Mouse (Mus musculus) heart, embryonic 16.5 days (tissue): ENCODE measurements around the gene Nt5dc3. TPM values are rescaled to one million over a fixed set of nuclear protein-coding genes. Genes with fewer than 3 reads are reported as not detected.
A peak's percentile ranks its signal among the peaks of the same experiment; 100 is the strongest.

Experiments
- ATAC-seq: fragments of 200-750 bp; cut with Nextera tagmentation; replicated peaks from 2 replicates; pipeline ENCODE4 v1.8.0; 2017; ENCODE audit warnings: moderate number of reproducible peaks; ENCODE audit not compliant: insufficient read depth, low FRiP score; ENCODE audit errors: extremely low read depth
- H3K27ac ChIP-seq: fragments of 300-500 bp; sonication (generic); 2 replicates; pipeline ENCODE4 v1.5.1; 2014; ENCODE audit warnings: mild to moderate bottlenecking, low read length, control low read depth, moderate library complexity
- H3K27me3 ChIP-seq: fragments of 300-500 bp; sonication (generic); 2 replicates; pipeline ENCODE4 v1.6.1; 2014; ENCODE audit warnings: low read length, mixed read lengths; ENCODE audit not compliant: control insufficient read depth, insufficient read depth
- H3K36me3 ChIP-seq: fragments of 300-500 bp; sonication (generic); 2 replicates; pipeline ENCODE4 v1.6.1; 2014; ENCODE audit not compliant: control insufficient read depth, insufficient read depth
- H3K4me1 ChIP-seq: fragments of 300-500 bp; sonication (generic); 2 replicates; pipeline ENCODE4 v1.6.1; 2014; ENCODE audit warnings: low read length, mixed read lengths; ENCODE audit not compliant: control insufficient read depth, insufficient read depth
- H3K4me2 ChIP-seq: fragments of 300-500 bp; sonication (generic); 2 replicates; pipeline ENCODE4 v1.6.1; 2014; ENCODE audit warnings: low read depth, mild to moderate bottlenecking, control low read depth, low read length
- H3K4me3 ChIP-seq: fragments of 300-500 bp; sonication (generic); 2 replicates; pipeline ENCODE4 v1.5.1; 2014; ENCODE audit warnings: mild to moderate bottlenecking, control low read depth, low read length
- H3K9ac ChIP-seq: fragments of 300-500 bp; sonication (generic); 2 replicates; pipeline ENCODE4 v1.6.1; 2014; ENCODE audit warnings: low read length, control low read depth
- H3K9me3 ChIP-seq: fragments of 300-500 bp; sonication (generic); replicated peaks from 2 replicates; pipeline ENCODE4 v1.6.1; 2016; ENCODE audit warnings: low read length; ENCODE audit not compliant: control insufficient read depth
- WGBS: fragments of 180-500 bp; shearing (Covaris S2); extraction: QIAGEN DNeasy Blood & Tissue Kit; methylation state at CpG from one replicate; pipeline ENCODE4 v1.1.7; 2014; 5-methylcytosine and 5-hydroxymethylcytosine counted together
- polyA plus RNA-seq: library from polyadenylated mRNA; unstranded; fragments of >200 nt; fragmentation: Nextera tagmentation; extraction: Ambion mirVana; gene quantifications from 2 replicates; pipeline ENCODE4 v1.2.1, GENCODE M21; 2015

The Nt5dc3 gene
- polyA plus RNA-seq, 1 experiment from 2014 or later = 4.8 TPM

GRCm38 (mm10) chr10:86842659-86843058 lies 63.9 kb downstream of the Nt5dc3 start:
- Histone ChIP-seq H3K4me3 (no peak overlapping the region), H3K36me3 (peaks cover 6% of the 10 kb centered on the region; the same call in 1 of the 2 replicates), H3K27ac (no peak overlapping the region), H3K27me3 (no peaks in the 10 kb centered on the region), H3K4me1 (no peaks in the 10 kb centered on the region), H3K9ac (no peak overlapping the region), H3K9me3 (no peaks in the 10 kb centered on the region), H3K4me2 (no peak overlapping the region)
- ATAC-seq = no peak
- 79% methylated on average over 5 of the region's 5 CpGs for WGBS

DNA sequence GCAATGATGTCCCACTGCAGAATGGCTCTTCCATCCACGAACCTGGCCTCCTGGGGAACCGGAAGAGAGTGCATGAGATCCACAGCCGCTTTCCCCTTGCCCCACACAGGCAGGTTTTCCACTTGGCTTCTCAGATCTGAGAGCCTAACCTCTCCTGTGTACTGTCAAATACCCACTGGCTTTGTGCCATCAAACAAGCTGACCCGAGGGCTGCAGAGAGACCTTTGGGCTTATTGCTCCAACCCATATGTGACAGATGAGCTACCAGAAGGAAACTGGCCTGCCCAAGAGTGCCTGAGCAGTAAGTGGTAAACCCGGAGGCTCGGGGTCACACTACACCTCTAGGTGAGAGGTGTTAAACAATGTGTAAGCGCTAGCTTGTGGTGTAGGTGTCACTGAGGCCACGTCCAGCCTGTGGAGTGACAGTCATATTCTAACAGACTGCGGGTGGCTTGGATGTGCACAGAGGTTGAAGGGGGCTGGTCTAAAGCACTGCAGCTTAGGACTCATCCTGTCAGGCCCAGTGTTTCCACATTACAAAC lies 68.2 kb downstream of the Nt5dc3 start:
- H3K27me3 ChIP-seq = no peaks in the 10 kb centered on the region
- no peak for ATAC-seq
- no peak overlapping the region for H3K27ac ChIP-seq
- no peaks in the 10 kb centered on the region for H3K9me3 ChIP-seq
- no peak overlapping the region for H3K4me2 ChIP-seq
- H3K4me3 ChIP-seq = no peak overlapping the region
- no peak overlapping the region for H3K9ac ChIP-seq
- peaks cover 10% of the 10 kb centered on the region for H3K4me1 ChIP-seq
- no peaks in the 10 kb centered on the region for H3K36me3 ChIP-seq
- 59% methylated on average over 9 of the region's 9 CpGs for WGBS

DNA sequence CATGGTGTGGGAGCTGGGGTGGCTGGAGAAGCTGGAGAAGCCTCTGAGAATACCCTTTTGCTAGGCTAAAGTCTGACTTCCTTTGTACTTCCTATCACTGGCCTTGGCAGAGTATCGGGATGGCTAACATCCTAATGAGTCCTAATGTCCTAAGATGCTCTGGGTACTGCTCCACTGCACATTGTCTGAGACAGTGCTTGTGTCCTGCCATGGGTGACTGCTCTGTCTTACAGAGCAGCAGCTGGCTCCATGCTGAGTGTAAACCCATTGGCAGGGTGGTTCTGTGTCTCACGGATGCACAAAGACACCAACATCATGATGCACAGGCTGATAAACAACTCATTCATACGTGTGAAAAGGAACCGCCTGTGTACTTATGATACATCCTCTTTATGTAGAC lies 70.3 kb downstream of the Nt5dc3 start:
- H3K4me2 ChIP-seq = no peak overlapping the region
- H3K36me3 ChIP-seq = no peaks in the 10 kb centered on the region
- no peaks in the 10 kb centered on the region for H3K27me3 ChIP-seq
- no peak overlapping the region for H3K27ac ChIP-seq
- H3K4me3 ChIP-seq = no peak overlapping the region
- ATAC-seq = no peak
- H3K9ac ChIP-seq = no peak overlapping the region
- peaks cover 10% of the 10 kb centered on the region for H3K4me1 ChIP-seq
- H3K9me3 ChIP-seq = no peaks in the 10 kb centered on the region
- 79% methylated on average over 4 of the region's 4 CpGs for WGBS

DNA sequence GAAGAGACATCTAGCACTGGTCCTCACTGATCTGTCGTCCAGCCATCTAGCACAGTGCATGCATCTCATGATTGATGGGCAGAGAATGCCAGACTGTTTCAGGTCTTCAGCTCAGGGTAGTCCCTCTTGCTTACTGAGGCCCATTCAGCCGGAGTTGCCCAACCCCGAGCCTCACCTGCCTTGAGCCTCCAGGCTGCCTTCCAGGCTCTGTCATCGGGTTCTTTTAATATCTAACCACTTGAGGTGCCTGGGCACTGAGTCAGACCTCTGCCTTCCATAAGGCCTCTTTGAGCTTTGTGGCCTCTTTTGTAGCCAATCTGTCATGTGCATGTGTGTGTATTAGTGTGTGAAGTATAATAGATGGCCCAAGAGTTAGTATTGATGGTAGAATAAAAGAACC lies 70.7 kb downstream of the Nt5dc3 start:
- no peaks in the 10 kb centered on the region for H3K36me3 ChIP-seq
- no peak overlapping the region for H3K4me3 ChIP-seq
- no peak overlapping the region for H3K4me2 ChIP-seq
- H3K9ac ChIP-seq = no peak overlapping the region
- no peaks in the 10 kb centered on the region for H3K9me3 ChIP-seq
- no peak overlapping the region for H3K27ac ChIP-seq
- peaks cover 10% of the 10 kb centered on the region for H3K4me1 ChIP-seq
- no peaks in the 10 kb centered on the region for H3K27me3 ChIP-seq
- WGBS = 40% methylated on average over 4 of the region's 4 CpGs
- ATAC-seq = peak; percentile 42; the same call in 1 of the 2 replicates

DNA sequence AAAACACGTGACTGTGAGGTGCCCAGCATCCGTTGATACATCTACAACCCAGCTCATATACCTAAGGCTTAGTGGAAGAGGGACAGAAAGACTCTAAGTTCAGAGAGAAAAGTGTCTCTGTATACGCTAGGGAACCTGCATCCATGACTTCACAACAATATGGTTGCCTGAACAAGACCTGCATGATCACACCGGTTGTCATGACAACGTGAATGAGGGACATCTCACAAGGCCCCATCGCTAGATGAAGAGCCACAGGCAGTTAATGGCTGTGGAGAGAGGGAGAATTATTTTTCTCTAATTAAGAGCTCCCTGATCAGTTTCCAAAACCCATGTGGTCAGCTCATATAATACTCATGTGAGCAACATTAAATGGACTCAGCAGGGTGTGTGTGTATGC lies 73.4 kb downstream of the Nt5dc3 start:
- Histone ChIP-seq H3K4me3 (no peak overlapping the region), H3K36me3 (no peaks in the 10 kb centered on the region), H3K27me3 (no peaks in the 10 kb centered on the region), H3K9ac (no peak overlapping the region), H3K27ac (no peak overlapping the region), H3K9me3 (no peaks in the 10 kb centered on the region), H3K4me2 (no peak overlapping the region), H3K4me1 (peaks cover 10% of the 10 kb centered on the region)
- ATAC-seq = no peak
- WGBS = 82% methylated on average over 6 of the region's 6 CpGs

- Histone ChIP-seq H3K9me3 (no peaks in the 10 kb centered on the region), H3K9ac (no peak overlapping the region), H3K4me3 (no peak overlapping the region), H3K4me1 (peaks cover 10% of the 10 kb centered on the region), H3K4me2 (no peak overlapping the region), H3K36me3 (no peaks in the 10 kb centered on the region), H3K27me3 (no peaks in the 10 kb centered on the region), H3K27ac (no peak overlapping the region)
- no peak for ATAC-seq
- WGBS = 83% methylated on average over 3 of the region's 3 CpGs
These were observed 74.6 kb downstream of the Nt5dc3 start for GRCm38 (mm10) chr10:86853433-86853832.

GRCm38 (mm10) chr10:86860396-86860795 lies 81.6 kb downstream of the Nt5dc3 start:
- no peak for ATAC-seq
- Histone ChIP-seq H3K9ac (no peak overlapping the region), H3K4me1 (no peaks in the 10 kb centered on the region), H3K36me3 (no peaks in the 10 kb centered on the region), H3K4me3 (no peak overlapping the region), H3K27ac (no peak overlapping the region), H3K4me2 (no peak overlapping the region), H3K9me3 (no peaks in the 10 kb centered on the region), H3K27me3 (no peaks in the 10 kb centered on the region)
- WGBS = 71% methylated on average over 4 of the region's 4 CpGs

GRCm38 (mm10) chr10:86862496-86862895 lies 83.7 kb downstream of the Nt5dc3 start:
- Histone ChIP-seq H3K4me3 (no peak overlapping the region), H3K36me3 (no peaks in the 10 kb centered on the region), H3K9ac (no peak overlapping the region), H3K27me3 (no peaks in the 10 kb centered on the region), H3K27ac (no peak overlapping the region), H3K4me1 (no peaks in the 10 kb centered on the region), H3K9me3 (no peaks in the 10 kb centered on the region), H3K4me2 (no peak overlapping the region)
- no peak for ATAC-seq
- 87% methylated on average over 6 of the region's 6 CpGs for WGBS

GRCm38 (mm10) chr10:86863429-86863828 lies 84.6 kb downstream of the Nt5dc3 start:
- Histone ChIP-seq H3K4me3 (no peak overlapping the region), H3K27me3 (no peaks in the 10 kb centered on the region), H3K9me3 (no peaks in the 10 kb centered on the region), H3K27ac (no peak overlapping the region), H3K9ac (no peak overlapping the region), H3K4me1 (no peaks in the 10 kb centered on the region), H3K36me3 (no peaks in the 10 kb centered on the region), H3K4me2 (no peak overlapping the region)
- ATAC-seq = no peak
- 88% methylated on average over 6 of the region's 6 CpGs for WGBS
